Mouse (Mus musculus): ENCODE measurements around the gene Pet117. TPM values are rescaled to one million over a fixed set of nuclear protein-coding genes. Genes with fewer than 3 reads are reported as not detected.

The Pet117 gene
- polyA plus RNA-seq, 1 experiment from 2014 or later, result 7.7 TPM

DNA sequence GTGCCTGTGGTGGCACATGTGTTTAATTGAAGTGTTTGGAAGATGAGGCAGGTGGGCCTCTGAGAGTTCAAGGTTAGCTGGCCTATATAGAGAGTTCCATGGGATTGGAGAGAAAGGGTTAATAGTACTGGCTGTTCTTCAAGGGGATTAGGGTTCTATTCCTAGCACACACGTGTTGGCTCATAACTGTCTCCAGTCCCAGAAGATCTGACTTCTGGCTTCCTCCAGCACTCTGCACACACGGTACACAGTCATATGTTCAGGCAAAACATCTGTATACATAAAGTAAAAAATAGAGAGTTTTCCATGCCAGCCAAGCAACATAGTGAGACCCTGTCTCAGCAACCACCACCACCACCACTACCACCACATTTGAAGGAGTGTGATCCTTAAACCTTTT is 17.5 kb downstream of the Pet117 start:
- no peak overlapping the region for H3K4me3 ChIP-seq
- H3K27ac ChIP-seq, result no peak overlapping the region
- H3K4me2 ChIP-seq, result no peak overlapping the region
- H3K36me3 ChIP-seq, result peaks cover 82% of the 10 kb centered on the region
- WGBS, result 51% methylated on average over 2 of the region's 2 CpGs
- H3K9ac ChIP-seq, result no peak overlapping the region
- ATAC-seq (ENCODE audit: insufficient number of reproducible peaks, insufficient read depth, low FRiP score, low TSS enrichment, low read depth), result no peak
- H3K27me3 ChIP-seq, result no peaks in the 10 kb centered on the region
- H3K4me1 ChIP-seq, result no peaks in the 10 kb centered on the region
- H3K9me3 ChIP-seq, result no peaks in the 10 kb centered on the region

DNA sequence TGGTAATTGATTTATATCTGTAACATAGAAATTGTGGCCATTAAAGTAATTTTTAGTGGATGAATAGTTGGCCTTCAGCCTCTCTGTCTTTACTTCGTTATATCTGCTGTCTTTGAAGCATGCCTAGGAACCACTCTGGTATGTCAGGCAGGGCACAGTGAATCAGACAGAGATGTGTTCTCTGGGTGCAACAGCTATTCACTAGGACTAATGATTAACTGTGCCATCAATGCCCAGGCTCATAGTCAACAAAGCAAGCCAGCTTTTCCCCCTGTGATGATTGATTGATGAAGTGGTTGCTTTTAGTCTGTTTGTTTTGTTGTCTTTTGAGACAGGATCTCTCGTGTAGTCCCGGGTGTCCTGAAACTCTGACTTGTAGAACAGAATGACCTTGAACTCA is 19.6 kb downstream of the Pet117 start:
- H3K4me2 ChIP-seq, result no peak overlapping the region
- H3K36me3 ChIP-seq, result peaks cover 81% of the 10 kb centered on the region
- no peak for ATAC-seq (ENCODE audit: insufficient number of reproducible peaks, insufficient read depth, low FRiP score, low TSS enrichment, low read depth)
- no peak overlapping the region for H3K27ac ChIP-seq
- no peaks in the 10 kb centered on the region for H3K9me3 ChIP-seq
- no peak overlapping the region for H3K9ac ChIP-seq
- no peaks in the 10 kb centered on the region for H3K4me1 ChIP-seq
- no peaks in the 10 kb centered on the region for H3K27me3 ChIP-seq
- 91% methylated on average over 3 of the region's 3 CpGs for WGBS
- H3K4me3 ChIP-seq, result no peak overlapping the region

- Histone ChIP-seq H3K27ac (no peak overlapping the region), H3K9me3 (no peaks in the 10 kb centered on the region), H3K27me3 (no peaks in the 10 kb centered on the region), H3K4me3 (no peak overlapping the region), H3K36me3 (peaks cover 91% of the 10 kb centered on the region), H3K4me1 (no peaks in the 10 kb centered on the region), H3K4me2 (no peak overlapping the region), H3K9ac (no peak overlapping the region)
- no peak for ATAC-seq (ENCODE audit: insufficient number of reproducible peaks, insufficient read depth, low FRiP score, low TSS enrichment, low read depth)
- 83% methylated on average over 4 of the region's 4 CpGs for WGBS
Measured at GRCm38 (mm10) chr2:144399531-144399930, 30.7 kb downstream of the Pet117 start.

DNA sequence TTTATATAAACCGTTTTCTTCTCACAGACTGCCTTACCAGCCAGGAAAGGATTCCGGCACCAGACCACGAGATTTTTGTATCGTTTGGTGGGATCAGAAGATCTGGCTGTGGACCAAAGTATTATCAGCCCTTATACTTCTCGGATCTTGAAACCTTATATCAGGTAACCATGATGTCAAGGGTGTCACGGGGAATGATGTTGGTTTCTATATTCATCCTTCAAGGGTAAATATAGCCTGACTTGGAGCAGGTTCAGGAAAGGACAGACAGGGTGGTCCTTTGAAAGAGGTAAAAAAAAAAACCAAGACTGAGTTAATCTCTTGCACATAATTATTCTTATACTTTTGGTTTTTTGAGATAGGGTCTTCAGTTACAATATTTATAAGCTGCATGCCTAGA is 31.9 kb downstream of the Pet117 start:
- Histone ChIP-seq H3K4me1 (no peaks in the 10 kb centered on the region), H3K4me3 (no peak overlapping the region), H3K9ac (no peak overlapping the region), H3K4me2 (no peak overlapping the region), H3K27ac (no peak overlapping the region), H3K36me3 (peaks cover 89% of the 10 kb centered on the region), H3K9me3 (no peaks in the 10 kb centered on the region), H3K27me3 (no peaks in the 10 kb centered on the region)
- no peak for ATAC-seq (ENCODE audit: insufficient number of reproducible peaks, insufficient read depth, low FRiP score, low TSS enrichment, low read depth)
- WGBS, result 78% methylated on average over 6 of the region's 6 CpGs

DNA sequence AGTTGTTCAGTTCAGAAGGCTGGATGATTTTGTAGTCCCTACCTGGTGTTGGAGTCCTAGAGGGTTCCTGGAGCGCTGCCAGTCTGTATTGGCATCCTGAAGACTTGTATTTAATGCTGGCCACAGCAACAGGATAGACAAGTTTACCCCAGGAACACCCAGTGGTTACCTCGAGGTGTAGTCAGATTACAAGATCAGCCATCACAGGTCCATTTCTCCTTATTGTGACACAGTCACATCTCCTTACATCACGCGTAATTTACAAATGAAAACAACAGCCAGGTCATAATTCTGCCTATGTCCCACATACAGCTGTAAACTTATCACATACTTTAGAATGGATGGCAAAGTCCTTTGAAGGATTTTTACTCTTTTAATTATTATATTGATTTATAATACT is 40.2 kb downstream of the Pet117 start:
- Histone ChIP-seq H3K36me3 (peaks cover 69% of the 10 kb centered on the region), H3K27ac (no peak overlapping the region), H3K4me1 (no peaks in the 10 kb centered on the region), H3K4me3 (no peak overlapping the region), H3K27me3 (no peaks in the 10 kb centered on the region), H3K9ac (no peak overlapping the region), H3K9me3 (no peaks in the 10 kb centered on the region), H3K4me2 (no peak overlapping the region)
- 91% methylated on average over 4 of the region's 4 CpGs for WGBS
- no peak for ATAC-seq (ENCODE audit: insufficient number of reproducible peaks, insufficient read depth, low FRiP score, low TSS enrichment, low read depth)

GRCm38 (mm10) chr2:144410603-144411002 is 41.8 kb downstream of the Pet117 start:
- no peaks in the 10 kb centered on the region for H3K27me3 ChIP-seq
- H3K27ac ChIP-seq, result no peak overlapping the region
- no peak overlapping the region for H3K4me2 ChIP-seq
- H3K4me3 ChIP-seq, result no peak overlapping the region
- H3K4me1 ChIP-seq, result no peaks in the 10 kb centered on the region
- H3K9ac ChIP-seq, result no peak overlapping the region
- H3K9me3 ChIP-seq, result no peaks in the 10 kb centered on the region
- peaks cover 56% of the 10 kb centered on the region for H3K36me3 ChIP-seq
- no peak for ATAC-seq (ENCODE audit: insufficient number of reproducible peaks, insufficient read depth, low FRiP score, low TSS enrichment, low read depth)
- 79% methylated on average over 3 of the region's 3 CpGs for WGBS

- no peak for ATAC-seq (ENCODE audit: insufficient number of reproducible peaks, insufficient read depth, low FRiP score, low TSS enrichment, low read depth)
- Histone ChIP-seq H3K4me3 (no peak overlapping the region), H3K4me2 (no peak overlapping the region), H3K9ac (no peak overlapping the region), H3K9me3 (no peaks in the 10 kb centered on the region), H3K4me1 (peaks cover 7% of the 10 kb centered on the region), H3K36me3 (peaks cover 19% of the 10 kb centered on the region), H3K27ac (no peak overlapping the region), H3K27me3 (no peaks in the 10 kb centered on the region)
- WGBS, result 90% methylated on average over 1 of the region's 1 CpGs
Measured at GRCm38 (mm10) chr2:144414646-144415045, 45.9 kb downstream of the Pet117 start.

- ATAC-seq (ENCODE audit: insufficient number of reproducible peaks, insufficient read depth, low FRiP score, low TSS enrichment, low read depth), result no peak
- Histone ChIP-seq H3K4me2 (no peak overlapping the region), H3K27ac (no peak overlapping the region), H3K27me3 (no peaks in the 10 kb centered on the region), H3K9ac (no peak overlapping the region), H3K36me3 (peaks cover 7% of the 10 kb centered on the region; the same call in 1 of the 2 replicates), H3K4me1 (peaks cover 7% of the 10 kb centered on the region), H3K4me3 (no peak overlapping the region), H3K9me3 (no peaks in the 10 kb centered on the region)
- 46% methylated on average over 8 of the region's 8 CpGs for WGBS
Measured at GRCm38 (mm10) chr2:144416859-144417258, 48.1 kb downstream of the Pet117 start.

DNA sequence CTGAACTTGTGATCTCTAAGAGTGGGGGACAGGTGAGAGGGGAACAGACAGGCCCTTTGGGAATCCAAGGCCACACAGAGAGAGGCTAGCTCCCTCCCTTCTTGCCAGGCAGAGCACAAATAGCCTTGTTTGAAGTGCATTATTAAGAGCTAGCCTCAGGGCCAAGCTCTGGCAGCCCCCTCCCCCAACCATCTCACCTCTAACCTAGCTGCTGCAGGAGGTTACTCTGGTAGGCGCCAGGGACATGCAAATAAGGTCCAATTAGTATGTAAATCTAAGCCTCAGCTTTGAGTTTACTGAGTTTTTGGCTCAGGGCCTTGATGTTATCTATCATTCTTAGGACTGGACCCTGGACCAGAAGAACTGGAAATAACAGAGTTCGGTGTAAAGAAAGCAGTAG is 49.3 kb downstream of the Pet117 start:
- WGBS, result 16% methylated on average over 2 of the region's 2 CpGs
- no peak for ATAC-seq (ENCODE audit: insufficient number of reproducible peaks, insufficient read depth, low FRiP score, low TSS enrichment, low read depth)
- no peak overlapping the region for H3K27ac ChIP-seq

DNA sequence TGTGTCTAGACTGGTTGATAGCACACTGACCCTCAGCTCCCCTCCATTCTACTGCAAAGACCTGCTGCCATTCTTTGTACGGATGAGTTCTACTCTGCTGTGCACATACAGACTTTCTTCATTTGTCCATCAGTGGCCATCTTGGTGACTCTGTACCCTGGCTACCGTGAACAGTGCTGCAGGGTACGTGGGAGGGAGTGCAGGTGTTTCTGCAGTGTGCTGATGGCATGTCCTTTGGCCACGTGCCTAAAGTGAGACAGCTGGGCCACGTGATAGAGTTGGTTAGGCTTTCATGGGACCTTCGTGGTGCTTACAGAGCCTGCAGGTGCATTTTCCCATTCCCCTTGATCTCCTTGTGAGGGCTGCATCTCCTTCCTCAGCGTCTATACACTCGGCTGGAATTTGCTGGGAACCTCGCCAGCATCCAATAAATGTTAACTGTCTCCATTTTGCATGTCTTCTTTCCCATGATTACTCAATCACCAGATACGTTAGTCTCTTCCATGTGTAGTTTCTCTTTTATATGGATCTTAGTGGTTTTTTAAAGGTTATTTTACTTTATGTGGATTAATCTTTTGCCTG is 53.4 kb downstream of the Pet117 start:
- ATAC-seq (ENCODE audit: insufficient number of reproducible peaks, insufficient read depth, low FRiP score, low TSS enrichment, low read depth), result no peak
- H3K4me1 ChIP-seq, result peaks cover 7% of the 10 kb centered on the region
- H3K4me2 ChIP-seq, result no peak overlapping the region
- no peaks in the 10 kb centered on the region for H3K36me3 ChIP-seq
- H3K27ac ChIP-seq, result no peak overlapping the region
- 74% methylated on average over 10 of the region's 10 CpGs for WGBS
- H3K27me3 ChIP-seq, result no peaks in the 10 kb centered on the region
- no peak overlapping the region for H3K9ac ChIP-seq
- no peaks in the 10 kb centered on the region for H3K9me3 ChIP-seq
- no peak overlapping the region for H3K4me3 ChIP-seq

More for the DNA sequence above, 49.3 kb downstream of the Pet117 start:
- Histone ChIP-seq H3K9me3 (no peaks in the 10 kb centered on the region), H3K4me2 (no peak overlapping the region), H3K4me3 (no peak overlapping the region), H3K27me3 (no peaks in the 10 kb centered on the region), H3K9ac (no peak overlapping the region), H3K36me3 (no peaks in the 10 kb centered on the region), H3K4me1 (peaks cover 7% of the 10 kb centered on the region)

All from embryonic facial prominence, embryonic 13.5 days (tissue).